Mouse (Mus musculus) stomach, embryonic 14.5 days (tissue): ENCODE results near the gene Atp1a1. TPM values are rescaled to one million over a fixed set of nuclear protein-coding genes. Genes with fewer than 3 reads are reported as not detected.

Experiments used
- ATAC-seq: fragments of 200-750 bp; cut with Nextera tagmentation; 2 replicates; pipeline ENCODE4 v1.8.0; 2017; ENCODE audit warnings: low read depth, moderate TSS enrichment; ENCODE audit not compliant: insufficient number of reproducible peaks, insufficient read depth, low FRiP score
- H3K27ac ChIP-seq: fragments of 300-500 bp; sonication (generic); 2 replicates; pipeline ENCODE4 v1.5.1; 2014; ENCODE audit warnings: mild to moderate bottlenecking, low read length, moderate library complexity, mixed read lengths
- H3K27me3 ChIP-seq: fragments of 300-500 bp; sonication (generic); 2 replicates; pipeline ENCODE4 v1.6.1; 2014; ENCODE audit warnings: low read length, control low read depth, mixed read lengths; ENCODE audit not compliant: control insufficient read depth, insufficient read depth
- H3K36me3 ChIP-seq: fragments of 300-500 bp; sonication (generic); 2 replicates; pipeline ENCODE4 v1.6.1; 2014; ENCODE audit warnings: mild to moderate bottlenecking, control low read depth, low read length, moderate library complexity, mixed read lengths; ENCODE audit not compliant: control insufficient read depth, insufficient read depth
- H3K4me1 ChIP-seq: fragments of 300-500 bp; sonication (generic); 2 replicates; pipeline ENCODE4 v1.6.1; 2014; ENCODE audit warnings: low read length, control low read depth, mixed read lengths; ENCODE audit not compliant: control insufficient read depth, insufficient read depth
- H3K4me2 ChIP-seq: fragments of 300-500 bp; sonication (generic); replicated peaks from 2 replicates; pipeline ENCODE4 v1.6.1; 2014; ENCODE audit warnings: low read depth, low read length, control low read depth
- H3K4me3 ChIP-seq: fragments of 300-500 bp; sonication (generic); 2 replicates; pipeline ENCODE4 v1.5.1; 2014; ENCODE audit warnings: low read depth, low read length, control low read depth
- H3K9ac ChIP-seq: fragments of 300-500 bp; sonication (generic); replicated peaks from 2 replicates; pipeline ENCODE4 v1.6.1; 2014; ENCODE audit warnings: low read depth, mild to moderate bottlenecking, control low read depth, low read length, moderate library complexity, mixed read lengths
- H3K9me3 ChIP-seq: fragments of 300-500 bp; sonication (generic); 2 replicates; pipeline ENCODE4 v1.6.1; 2016; ENCODE audit warnings: low read depth, low read length, control low read depth; ENCODE audit not compliant: control insufficient read depth
- WGBS: fragments of 180-500 bp; shearing (Covaris S2); extraction: QIAGEN DNeasy Blood & Tissue Kit; methylation state at CpG from one replicate; pipeline ENCODE4 v1.1.7; 2014; 5-methylcytosine and 5-hydroxymethylcytosine counted together
- polyA plus RNA-seq: library from polyadenylated mRNA; unstranded; fragments of >200 nt; fragmentation: Nextera tagmentation; extraction: Ambion mirVana; gene quantifications from 2 replicates; pipeline ENCODE4 v1.2.1, GENCODE M21; 2014

Atp1a1 gene
- polyA plus RNA-seq, 1 experiment from 2014 or later, result 167 TPM

DNA sequence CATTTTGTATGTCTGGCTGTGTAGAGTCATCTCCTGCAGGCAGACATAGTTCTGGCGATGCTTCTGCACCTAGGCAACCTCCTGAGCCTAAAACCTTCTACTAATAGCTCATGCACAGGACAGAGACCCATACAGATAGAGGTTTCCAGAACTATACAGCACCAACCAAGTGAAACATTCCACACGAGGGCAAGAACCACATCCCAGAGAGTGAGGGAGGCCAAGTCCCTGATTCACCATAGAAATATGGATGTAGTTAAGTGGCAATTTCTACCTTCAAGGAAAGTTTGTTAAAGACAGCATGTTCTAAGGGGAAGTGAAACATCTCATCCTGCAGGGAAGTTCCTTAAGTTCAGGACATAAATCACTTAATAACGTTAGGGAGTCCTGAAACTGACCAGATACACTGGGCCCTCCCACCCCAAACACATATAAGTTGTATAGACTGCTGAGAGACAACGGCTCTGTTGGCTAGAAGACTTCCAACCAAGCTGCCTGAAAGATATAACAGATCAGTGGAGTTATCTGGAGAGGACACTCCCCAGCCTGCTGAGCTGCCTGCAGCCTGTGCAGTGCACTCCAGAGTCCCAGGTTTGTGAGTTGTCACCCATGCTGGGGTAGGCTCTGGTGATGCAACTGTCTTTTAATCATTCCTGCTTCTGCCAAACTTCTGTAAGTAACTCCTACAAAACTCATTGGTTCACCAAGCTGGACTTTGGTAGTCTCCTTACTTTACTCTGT lies 39.7 kb upstream of the Atp1a1 start:
- Histone ChIP-seq H3K27ac (no peak overlapping the region), H3K4me3 (no peak overlapping the region), H3K9me3 (no peaks in the 10 kb centered on the region), H3K27me3 (no peaks in the 10 kb centered on the region), H3K4me2 (no peak overlapping the region), H3K36me3 (no peaks in the 10 kb centered on the region), H3K4me1 (no peaks in the 10 kb centered on the region), H3K9ac (no peak overlapping the region)
- WGBS, result 60% methylated on average over 4 of the region's 4 CpGs
- ATAC-seq, result no peak

DNA sequence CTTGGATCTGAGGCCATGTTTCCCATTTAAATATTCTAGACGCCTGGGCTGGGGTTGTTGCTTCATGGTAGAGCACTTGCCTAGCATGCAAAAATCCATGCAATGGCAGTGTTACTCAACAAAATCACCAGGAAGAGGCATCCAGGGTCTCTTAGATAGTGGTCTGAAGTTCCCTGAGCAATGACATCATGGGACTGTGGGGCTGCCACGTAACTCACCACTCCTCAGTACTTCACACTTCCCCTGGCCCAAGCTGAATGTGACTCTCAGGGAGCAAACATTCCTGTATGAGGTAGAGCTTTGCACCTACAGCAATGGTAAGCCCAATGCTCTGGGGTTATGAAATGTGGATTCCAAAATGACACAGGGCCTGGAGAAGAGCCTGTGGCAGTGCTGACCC lies 38.8 kb upstream of the Atp1a1 start:
- Histone ChIP-seq H3K4me2 (no peak overlapping the region), H3K27me3 (no peaks in the 10 kb centered on the region), H3K9ac (no peak overlapping the region), H3K9me3 (no peaks in the 10 kb centered on the region), H3K4me3 (no peak overlapping the region), H3K4me1 (no peaks in the 10 kb centered on the region), H3K27ac (no peak overlapping the region), H3K36me3 (no peaks in the 10 kb centered on the region)
- ATAC-seq, result no peak
- WGBS, result 84% methylated on average over 2 of the region's 2 CpGs

DNA sequence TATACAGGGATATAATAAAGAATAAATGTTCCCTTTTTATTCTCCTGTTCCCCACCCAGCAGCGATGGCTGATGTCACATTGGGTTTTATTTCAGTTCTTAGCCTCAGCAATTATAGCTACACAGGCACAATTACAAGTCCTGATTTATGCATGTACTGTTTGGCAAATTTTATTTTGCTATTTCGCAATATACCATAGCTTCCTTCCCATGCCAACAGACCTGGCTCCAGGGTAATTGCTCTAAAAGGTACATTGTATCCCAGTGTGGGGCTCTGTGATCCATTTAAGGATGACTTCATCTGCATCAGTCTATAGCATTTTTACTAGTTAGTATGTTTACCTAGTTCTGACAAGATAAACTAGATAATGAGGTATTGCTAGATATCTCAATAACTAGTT lies 33.7 kb upstream of the Atp1a1 start:
- no peak for ATAC-seq
- Histone ChIP-seq H3K36me3 (no peaks in the 10 kb centered on the region), H3K9me3 (no peaks in the 10 kb centered on the region), H3K27ac (no peak overlapping the region), H3K27me3 (no peaks in the 10 kb centered on the region), H3K4me3 (no peak overlapping the region), H3K9ac (no peak overlapping the region), H3K4me1 (no peaks in the 10 kb centered on the region), H3K4me2 (no peak overlapping the region)
- 85% methylated on average over 2 of the region's 2 CpGs for WGBS

DNA sequence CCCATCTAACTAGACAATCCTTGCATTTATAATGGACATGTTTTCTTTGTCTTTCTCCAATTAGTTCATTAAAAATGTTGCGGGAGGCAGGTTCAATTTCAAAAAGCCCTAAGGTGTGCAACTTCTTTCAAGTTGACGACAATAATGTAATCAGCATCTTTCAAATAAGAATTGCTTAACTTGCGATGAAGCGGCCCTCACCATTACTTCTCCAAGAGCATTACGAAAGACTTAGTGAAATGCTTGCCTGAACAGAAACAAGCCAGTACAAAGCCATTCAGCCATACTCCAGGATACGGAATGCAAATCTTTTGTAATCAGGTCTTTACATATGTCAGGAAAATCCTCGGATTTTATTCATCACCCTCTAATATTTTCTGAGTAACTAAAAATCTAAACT lies 32.0 kb upstream of the Atp1a1 start:
- H3K36me3 ChIP-seq, result no peaks in the 10 kb centered on the region
- WGBS, result 90% methylated on average over 7 of the region's 7 CpGs
- no peaks in the 10 kb centered on the region for H3K27me3 ChIP-seq
- no peak for ATAC-seq
- no peaks in the 10 kb centered on the region for H3K4me1 ChIP-seq
- H3K4me3 ChIP-seq, result no peak overlapping the region
- no peak overlapping the region for H3K4me2 ChIP-seq
- H3K27ac ChIP-seq, result no peak overlapping the region
- H3K9me3 ChIP-seq, result no peaks in the 10 kb centered on the region
- H3K9ac ChIP-seq, result no peak overlapping the region

DNA sequence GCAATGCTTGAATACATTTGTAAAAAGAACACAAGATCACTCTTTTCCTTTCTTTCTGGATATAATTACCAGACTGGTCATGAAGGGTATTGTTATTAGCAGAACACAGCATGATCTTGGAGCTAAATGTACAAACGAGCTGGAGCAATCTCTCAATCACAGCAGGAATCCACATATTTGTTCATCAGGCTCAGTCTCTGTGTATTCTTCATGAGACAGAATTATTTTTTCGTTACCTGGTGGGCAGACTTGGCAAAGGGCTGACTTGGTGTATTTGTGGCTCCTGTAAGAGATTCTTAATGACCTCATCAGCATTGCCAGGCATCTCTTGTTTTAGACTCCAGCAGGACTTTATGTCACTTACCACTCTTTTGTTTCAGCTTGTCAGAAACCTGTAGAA lies 31.6 kb upstream of the Atp1a1 start:
- H3K9me3 ChIP-seq, result no peaks in the 10 kb centered on the region
- H3K4me2 ChIP-seq, result no peak overlapping the region
- no peaks in the 10 kb centered on the region for H3K36me3 ChIP-seq
- H3K27ac ChIP-seq, result no peak overlapping the region
- WGBS, result 68% methylated on average over 2 of the region's 2 CpGs
- no peak overlapping the region for H3K9ac ChIP-seq
- no peaks in the 10 kb centered on the region for H3K27me3 ChIP-seq
- no peaks in the 10 kb centered on the region for H3K4me1 ChIP-seq
- ATAC-seq, result no peak
- no peak overlapping the region for H3K4me3 ChIP-seq

DNA sequence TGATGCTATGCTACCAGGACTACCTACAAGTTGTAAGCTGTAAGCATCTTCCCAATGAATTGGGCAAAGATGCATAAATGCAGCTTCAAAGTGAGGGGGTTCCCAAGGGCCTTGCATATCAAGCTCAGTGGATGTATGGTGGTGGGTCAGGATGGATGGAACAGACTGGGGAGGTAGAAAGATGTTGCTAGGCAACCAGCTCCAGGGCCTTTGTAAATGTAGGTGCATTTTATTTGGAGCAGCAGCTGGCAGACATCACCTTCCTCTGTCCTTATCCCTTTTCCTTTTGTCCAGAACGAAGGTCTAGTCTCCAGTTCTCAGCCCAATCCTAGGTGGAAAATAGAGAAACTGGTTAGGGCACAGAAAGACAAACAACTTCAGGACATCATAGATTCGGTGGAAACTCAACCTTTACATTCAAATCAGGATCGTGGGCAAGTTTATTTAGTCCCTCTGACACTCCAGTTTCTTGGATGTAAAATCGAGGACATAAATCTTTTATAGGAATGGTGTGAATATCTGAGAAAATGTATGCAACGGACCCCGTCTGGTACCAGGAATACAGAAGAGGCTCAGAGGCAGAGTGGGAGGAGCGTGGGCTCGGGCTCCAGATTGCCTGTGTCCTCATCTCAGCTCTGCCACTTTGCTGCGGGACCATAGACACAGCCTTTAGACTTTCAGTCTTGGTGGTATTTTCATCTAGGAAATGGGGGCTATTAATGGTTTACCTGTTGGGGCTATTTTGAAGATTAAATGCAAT lies 29.8 kb upstream of the Atp1a1 start:
- no peaks in the 10 kb centered on the region for H3K9me3 ChIP-seq
- H3K27me3 ChIP-seq, result no peaks in the 10 kb centered on the region
- H3K9ac ChIP-seq, result no peak overlapping the region
- no peaks in the 10 kb centered on the region for H3K4me1 ChIP-seq
- H3K4me3 ChIP-seq, result no peak overlapping the region
- ATAC-seq, result no peak
- H3K27ac ChIP-seq, result no peak overlapping the region
- H3K36me3 ChIP-seq, result no peaks in the 10 kb centered on the region
- 80% methylated on average over 9 of the region's 9 CpGs for WGBS
- H3K4me2 ChIP-seq, result no peak overlapping the region

DNA sequence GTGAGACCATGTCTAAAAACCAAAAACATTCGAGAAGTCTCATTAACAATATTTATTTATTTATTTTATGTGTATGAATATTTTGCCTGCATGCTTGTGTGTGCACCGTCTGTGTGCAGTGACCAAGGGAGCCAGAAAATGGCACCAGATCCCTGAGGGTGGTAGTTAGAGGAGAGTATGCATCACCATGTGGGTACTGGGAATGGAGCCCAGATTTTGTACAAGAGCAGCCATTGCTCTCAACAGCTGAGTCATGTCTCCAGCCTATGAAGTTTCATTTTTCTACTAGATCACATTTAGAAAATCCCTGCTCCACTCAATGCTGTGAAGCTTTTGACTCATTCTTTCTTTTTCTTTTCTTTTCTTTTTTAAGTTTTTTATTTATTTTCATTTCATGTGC lies 23.8 kb upstream of the Atp1a1 start:
- Histone ChIP-seq H3K4me3 (no peak overlapping the region), H3K9ac (no peak overlapping the region)
- WGBS, result 84% methylated on average over 2 of the region's 2 CpGs

DNA sequence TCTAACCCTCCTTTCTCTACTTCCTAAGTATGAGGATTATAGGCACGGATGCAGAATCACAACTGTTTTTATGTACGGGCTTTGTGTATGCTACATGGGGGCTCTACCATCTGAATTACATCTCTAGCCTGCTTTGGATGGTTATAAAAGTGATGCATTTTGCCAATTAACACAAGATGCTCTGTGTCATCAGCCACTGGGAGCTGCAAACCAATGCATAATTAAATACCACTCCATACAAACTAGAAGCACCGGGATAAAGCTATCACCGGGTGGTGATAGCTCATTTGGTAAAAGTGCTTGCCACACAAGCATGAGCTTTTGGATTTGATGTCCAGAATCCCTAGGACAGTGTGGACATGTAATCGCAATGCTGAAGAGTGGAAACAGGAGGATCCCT lies 19.8 kb upstream of the Atp1a1 start:
- Histone ChIP-seq H3K27ac (no peak overlapping the region), H3K36me3 (no peaks in the 10 kb centered on the region), H3K4me3 (no peak overlapping the region), H3K4me2 (no peak overlapping the region), H3K27me3 (no peaks in the 10 kb centered on the region), H3K9ac (no peak overlapping the region), H3K4me1 (no peaks in the 10 kb centered on the region), H3K9me3 (no peaks in the 10 kb centered on the region)
- 93% methylated on average over 5 of the region's 5 CpGs for WGBS
- ATAC-seq, result no peak

More for the DNA sequence above, 23.8 kb upstream of the Atp1a1 start:
- Histone ChIP-seq H3K4me2 (no peak overlapping the region), H3K9me3 (no peaks in the 10 kb centered on the region), H3K27me3 (no peaks in the 10 kb centered on the region), H3K4me1 (no peaks in the 10 kb centered on the region), H3K27ac (no peak overlapping the region), H3K36me3 (no peaks in the 10 kb centered on the region)
- no peak for ATAC-seq
